Mouse (Mus musculus) fibroblast of lung, adult 2 months (primary cell): ENCODE measurements at regions not wholly inside any gene's neighbourhood (a gene's known extent, or its start where the extent isn't known, plus 50 kb on each side); places are given as distances from the start of the nearest gene placed in this dataset.
A peak's percentile ranks its signal among the peaks of the same experiment; 100 is the strongest.
"Not testable (repeated sequence)": the region's sequence is repeated elsewhere in the genome, so short reads cannot be mapped to it uniquely, and the experiment has no call there.

Experiments used
- DNase-seq: peaks from one replicate; pipeline ENCODE4 v3.0.0-alpha.2; 2011; ENCODE audit warnings: low read depth

- peak; percentile 37 for DNase-seq
These were observed 162.7 kb upstream of the Intu start for GRCm38 (mm10) chr3:40368421-40368820.

- no peak for DNase-seq
These were observed 159.7 kb upstream of the Intu start for GRCm38 (mm10) chr3:40371411-40371810.

DNA sequence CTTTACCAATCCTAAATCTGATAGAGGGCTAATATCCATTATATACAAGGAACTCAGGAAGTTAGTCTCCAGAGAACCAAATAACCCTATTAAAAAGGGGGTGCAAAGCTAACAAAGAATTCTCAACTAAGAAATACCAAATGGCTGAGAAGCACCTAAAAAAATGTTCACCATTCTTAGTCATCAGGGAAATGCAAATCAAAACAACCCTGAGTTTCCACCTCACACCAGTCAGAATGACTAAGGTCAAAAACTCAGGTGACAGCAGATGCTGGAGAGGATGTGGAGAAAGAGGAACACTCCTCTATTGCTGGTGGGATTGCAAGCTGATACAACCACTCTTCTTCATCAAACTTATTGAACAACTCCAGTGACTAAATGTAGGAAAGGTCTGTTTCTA lies 154.9 kb upstream of the Intu start:
- not testable (repeated sequence) for DNase-seq

DNA sequence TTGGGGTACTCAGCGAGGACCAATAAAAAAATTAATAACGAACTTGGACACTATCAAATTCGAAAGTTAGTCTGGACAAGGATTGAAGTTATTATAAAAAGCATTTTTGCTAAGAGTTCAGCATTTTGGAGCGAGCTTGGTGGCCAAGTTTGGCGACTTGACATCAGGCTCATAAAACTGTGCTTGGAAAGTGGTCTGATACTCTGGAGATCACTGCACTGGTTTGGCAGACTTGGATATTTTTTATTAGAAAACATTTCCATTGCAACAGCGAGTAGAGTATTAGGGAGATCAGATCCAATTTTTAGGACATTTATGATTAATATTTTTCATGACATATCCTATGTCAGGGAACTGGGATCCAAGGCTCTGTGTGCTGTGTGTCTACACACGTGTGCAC lies 153.7 kb upstream of the Intu start:
- DNase-seq = no peak

GRCm38 (mm10) chr3:40379063-40379462 lies 152.0 kb upstream of the Intu start:
- no peak for DNase-seq

- peak; percentile 38 for DNase-seq
These were observed 139.5 kb upstream of the Intu start for GRCm38 (mm10) chr3:40391631-40392030.

DNA sequence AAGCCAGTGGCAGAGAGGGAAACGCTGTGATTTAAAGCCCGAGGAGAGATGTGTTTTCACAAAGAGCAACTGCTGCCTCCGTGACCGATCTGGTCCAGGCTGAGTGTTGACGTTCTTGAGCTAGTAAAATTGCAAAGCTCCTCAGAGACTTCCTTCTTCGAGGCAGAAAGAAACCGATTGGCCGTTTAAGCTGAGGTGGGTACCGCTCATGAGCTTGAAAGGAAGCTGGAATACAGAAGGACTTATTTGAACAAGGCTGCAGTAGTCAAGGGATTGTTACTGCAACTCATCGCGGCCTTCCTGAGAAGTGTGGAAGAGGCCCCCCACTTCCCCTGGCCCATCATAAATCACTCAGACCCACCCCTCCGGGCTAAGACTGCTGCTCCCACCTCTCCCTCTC lies 132.9 kb upstream of the Intu start:
- no peak for DNase-seq

GRCm38 (mm10) chr3:40403402-40403801 lies 127.7 kb upstream of the Intu start:
- no peak for DNase-seq

- no peak for DNase-seq
These were observed 125.8 kb upstream of the Intu start for GRCm38 (mm10) chr3:40405095-40405948.

- DNase-seq = no peak
These were observed 125.2 kb upstream of the Intu start for GRCm38 (mm10) chr3:40405949-40406236.

GRCm38 (mm10) chr3:40408921-40409488 lies 122.1 kb upstream of the Intu start:
- DNase-seq = no peak

DNA sequence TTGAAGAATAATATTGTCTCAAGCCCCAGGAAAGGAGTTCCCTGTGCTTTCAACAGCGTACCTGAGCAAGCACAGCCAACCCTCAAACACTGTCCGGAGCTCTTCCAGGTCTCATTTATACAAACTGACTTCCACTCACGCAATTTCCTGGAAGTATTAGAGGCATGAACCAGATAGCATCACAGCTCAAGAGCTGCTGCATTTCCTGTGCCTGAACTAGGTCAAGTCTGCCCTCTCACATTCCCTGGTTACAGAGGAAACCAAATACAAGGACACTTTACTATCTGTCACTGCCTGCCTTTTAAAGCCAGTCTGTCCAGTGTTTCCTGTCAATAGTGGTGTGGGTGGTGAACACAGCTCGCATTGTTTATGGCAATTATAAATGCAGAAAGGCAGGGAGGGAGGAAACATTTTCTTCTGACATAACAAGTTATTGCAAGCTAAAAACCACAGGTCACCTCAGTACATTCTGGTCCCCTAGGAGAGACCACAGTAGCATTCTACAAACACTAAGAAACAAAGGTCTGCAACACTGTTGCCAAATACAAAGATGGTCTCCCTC lies 120.3 kb upstream of the Intu start:
- no peak for DNase-seq

DNA sequence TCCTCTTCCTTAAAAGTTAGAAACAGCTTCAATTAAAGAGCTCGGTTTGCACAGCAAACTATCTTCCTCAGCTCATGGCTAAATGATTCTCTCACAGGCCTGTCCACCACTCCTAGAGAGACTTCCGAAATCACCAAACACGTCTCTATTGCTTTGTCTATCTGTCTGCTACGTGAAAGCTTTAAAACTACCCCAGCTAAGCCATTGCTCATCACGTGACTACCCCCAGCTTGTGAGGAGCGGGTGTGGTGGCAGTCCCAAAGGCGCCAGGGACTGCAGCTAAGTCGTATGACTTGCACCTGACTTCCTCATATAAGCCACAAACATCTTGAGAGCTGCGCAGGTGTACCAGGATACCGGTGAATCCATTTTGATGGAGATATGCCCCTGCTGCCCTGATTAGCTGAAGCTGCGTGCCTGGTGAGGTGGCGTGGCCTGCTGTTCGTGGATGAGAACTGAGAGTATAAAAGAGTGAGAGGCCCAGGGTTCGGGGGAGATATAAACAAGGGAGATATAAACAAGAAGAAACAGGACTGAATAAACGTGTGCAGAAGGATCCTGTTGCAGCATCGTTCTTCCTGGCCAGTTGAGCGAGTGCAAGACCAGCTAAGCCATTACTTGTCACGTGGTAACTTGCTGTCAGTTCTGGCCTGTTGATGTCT lies 105.8 kb upstream of the Intu start:
- not testable (repeated sequence) for DNase-seq

DNA sequence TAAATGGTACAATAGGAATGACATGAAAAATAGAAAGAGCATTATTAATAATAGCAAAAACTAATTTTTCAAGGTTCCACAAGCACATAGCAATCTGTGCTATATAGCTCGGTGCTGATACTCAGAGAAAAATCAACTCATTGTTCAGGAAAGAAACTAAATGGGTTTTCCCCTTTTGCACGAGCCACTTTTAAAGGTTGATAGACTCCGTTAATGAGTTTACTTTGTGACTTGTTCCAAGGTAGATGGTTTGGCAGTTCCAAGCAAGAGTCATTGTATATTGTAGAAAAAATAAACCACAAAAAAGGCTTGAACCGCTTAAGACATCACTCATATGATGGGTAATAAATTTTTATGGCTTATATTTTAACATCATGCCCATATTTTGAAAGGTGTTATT lies 105.0 kb upstream of the Intu start:
- DNase-seq = no peak

DNA sequence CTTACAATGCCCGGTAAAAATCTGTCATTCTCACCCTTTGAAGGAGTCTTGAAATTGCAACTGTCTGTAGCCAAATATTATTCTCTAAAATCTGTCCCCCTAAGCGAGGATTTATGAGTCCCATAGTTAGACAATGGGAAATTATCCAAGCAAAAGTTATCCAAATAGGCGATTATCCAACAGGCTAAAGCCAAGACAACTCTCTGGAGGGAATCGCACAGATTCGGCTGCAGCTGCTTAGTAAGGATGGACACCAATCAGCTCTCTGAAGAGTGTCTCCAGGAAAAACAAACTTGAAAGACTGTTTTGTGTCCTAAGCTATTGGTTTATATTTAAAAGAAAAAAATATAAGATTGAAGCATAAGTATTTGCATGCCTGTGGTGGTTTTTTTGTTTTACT lies 103.1 kb upstream of the Intu start:
- DNase-seq = no peak

- no peak for DNase-seq
These were observed 92.8 kb upstream of the Intu start for GRCm38 (mm10) chr3:40438251-40438650.

DNA sequence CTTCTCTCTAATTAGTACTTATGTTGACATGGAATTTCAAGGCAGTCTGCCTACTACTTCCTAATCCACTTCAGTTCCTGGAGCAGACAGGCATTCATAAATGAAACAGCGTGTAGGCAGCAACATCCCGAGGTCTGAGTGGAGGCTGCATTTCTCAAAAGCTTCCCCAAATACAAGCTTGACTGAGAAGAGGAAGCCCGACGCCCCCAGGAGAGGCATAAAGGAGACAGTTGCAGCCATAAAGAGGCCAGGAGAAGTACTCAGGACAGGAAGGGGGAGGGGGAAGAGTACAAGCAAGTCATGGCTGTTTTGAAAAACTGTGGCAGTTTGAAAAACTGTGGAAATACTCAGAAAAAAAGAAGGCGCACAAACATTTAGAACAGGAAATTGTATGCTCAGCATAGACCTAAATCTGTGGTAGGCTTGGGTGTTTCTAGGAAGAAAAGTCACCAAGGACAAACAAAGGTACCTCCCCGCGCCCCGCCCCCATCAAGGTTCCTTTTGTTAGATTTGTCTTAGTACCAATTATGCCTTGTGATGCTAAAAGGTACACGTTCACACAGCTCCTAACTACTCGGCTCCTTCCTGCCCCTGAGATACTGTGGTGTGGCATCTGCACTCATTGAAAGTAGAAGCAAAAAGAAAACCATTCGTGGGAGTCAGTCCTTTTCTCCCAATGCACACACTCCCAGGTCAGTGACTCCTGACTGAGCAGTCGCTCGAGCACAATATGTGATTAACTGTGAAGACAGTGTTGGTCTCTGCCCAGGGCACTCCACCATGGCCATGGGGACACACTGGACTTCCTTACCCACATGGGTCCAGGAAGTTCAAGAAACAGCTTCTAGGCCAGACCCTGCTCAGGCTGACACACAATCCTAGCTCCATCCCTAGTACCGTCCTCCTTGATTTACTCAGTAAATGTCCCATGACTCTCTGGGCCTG lies 89.7 kb upstream of the Intu start:
- no peak for DNase-seq

DNA sequence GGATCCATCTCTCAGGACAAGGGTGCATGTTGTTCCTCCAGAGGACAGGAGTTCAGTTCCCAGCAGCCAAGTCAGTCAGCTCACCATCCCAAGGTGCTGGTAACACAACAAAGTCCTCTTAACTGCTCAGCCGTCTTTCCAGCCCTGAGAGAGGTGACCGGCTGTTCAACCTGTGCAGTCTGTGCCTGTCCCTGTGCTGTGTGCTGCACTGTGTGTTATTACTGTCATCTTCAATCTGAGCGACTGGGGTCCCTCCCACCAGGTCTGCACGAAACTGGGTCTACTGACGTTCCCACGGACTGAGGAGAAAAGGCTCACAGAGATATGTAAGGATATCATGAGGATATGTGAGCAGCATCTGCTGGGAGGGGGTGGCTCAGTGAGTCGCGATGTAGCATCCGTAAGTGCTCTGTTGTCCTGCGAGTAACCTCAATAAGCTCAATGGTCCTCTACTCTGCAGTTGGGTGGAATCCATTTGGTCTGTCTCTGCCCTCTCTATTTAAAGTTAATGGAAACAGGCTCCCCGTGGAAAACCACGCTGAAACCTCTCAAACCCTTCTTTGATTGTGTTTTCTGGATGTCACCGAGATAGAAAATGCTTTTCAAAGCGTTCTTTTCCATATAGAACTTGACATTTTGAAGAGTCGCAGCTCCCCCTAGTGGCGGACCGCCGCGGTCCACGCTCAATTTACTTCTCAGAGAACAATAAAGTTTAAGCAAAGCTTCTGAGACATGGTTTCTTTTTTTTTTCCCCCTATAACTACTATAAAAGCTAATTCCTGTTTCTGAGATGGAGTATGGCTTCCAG lies 87.1 kb upstream of the Intu start:
- DNase-seq = no peak

DNA sequence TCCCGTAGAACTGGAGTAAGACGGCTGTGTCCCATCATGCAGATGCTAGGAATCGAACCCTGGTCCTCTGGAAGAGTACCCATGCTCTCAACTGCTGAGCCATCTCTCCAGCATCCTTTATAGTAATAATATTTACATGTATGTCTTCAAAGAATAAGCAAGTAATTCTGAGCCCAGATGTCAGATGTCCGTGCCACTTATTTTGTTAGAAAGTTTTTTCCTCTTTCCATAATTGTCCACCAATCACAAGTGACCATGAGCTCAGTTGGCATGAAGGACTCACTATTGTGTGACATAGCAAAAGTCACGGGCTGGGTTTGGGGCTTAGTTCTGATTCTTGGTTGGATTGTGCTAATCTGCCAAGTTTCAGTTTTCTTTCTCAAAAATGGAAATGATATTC lies 78.1 kb upstream of the Intu start:
- no peak for DNase-seq

GRCm38 (mm10) chr3:40453552-40453951 lies 77.5 kb upstream of the Intu start:
- DNase-seq = peak; percentile 50

DNA sequence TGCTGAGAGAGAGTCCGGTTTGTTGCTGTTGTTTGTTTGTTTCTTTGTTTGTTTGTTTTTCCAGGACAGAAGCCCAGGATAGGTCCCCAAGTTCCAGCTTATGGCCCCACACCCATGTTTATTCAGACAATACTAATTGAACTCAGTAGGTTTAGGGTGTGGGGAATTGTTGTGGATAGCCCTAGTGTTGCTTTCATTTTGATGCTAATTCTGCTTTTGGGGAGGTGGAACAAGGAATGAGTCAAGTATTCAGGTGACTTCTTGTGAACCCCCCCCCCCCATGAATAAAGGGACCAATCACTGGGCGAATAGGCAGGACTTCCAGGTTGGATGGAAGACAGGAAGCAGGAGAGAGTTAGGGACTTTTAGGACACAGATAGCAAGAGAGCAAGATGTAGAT lies 75.0 kb upstream of the Intu start:
- no peak for DNase-seq
